Mouse (Mus musculus): Measurements from ENCODE around the gene Casp8ap2.

- TF ChIP-seq CTCF (IDR thresholded peaks at IDR 0.05; ENCODE audit: extremely low read depth, insufficient read depth, insufficient read length, insufficient replicate concordance) (no peak), POLR2A (IDR thresholded peaks at IDR 0.05; ENCODE audit: low read depth, low read length) (no peak)
Observed at GRCm38 (mm10) chr4:32651669-32652068, 36.4 kb downstream of the Casp8ap2 start.

Data from spleen, adult 2 months (tissue).